Mouse (Mus musculus) B cell, adult 2 months (primary cell): ENCODE results near the gene Hsf2.

Experiments used
- DNase-seq, 2 experiments: peaks; one replicate each; pipeline ENCODE4 v3.0.0; 2022

Gene Hsf2

DNA sequence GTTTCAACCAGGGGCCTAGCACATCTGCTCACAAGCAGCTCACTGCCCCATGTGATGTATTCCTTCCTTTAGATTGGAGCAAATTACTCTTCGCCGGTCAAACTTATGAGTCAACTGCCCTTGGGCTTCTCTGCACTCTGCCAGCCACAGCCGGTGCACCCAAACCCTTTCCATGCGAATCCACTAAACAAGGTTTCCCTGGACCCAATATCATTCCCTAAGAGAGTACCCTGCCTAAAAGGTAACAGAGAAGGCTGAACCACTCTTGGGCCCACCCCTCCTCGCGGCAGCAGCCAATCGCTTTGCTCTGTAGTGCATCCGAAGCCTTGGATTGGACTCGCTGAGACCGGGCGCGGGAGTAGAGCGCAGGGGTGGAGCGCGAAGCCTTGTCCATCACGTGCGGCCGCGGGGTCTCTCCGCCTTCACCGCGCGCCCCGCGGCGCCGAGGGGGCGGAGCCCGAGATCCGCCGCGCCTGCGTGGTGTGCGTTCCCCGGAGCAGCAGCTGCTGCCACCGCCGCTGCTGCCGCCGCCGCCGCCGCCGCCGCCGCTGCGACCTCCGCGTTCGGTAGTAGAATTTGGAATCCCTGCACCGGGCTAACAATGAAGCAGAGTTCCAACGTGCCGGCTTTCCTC, at the start of gene Hsf2:
Hsf2 (plus strand) TSS at position 478 of the 634 bp plus-strand sequence.
- peak; percentile 93 to 94 for DNase-seq

DNA sequence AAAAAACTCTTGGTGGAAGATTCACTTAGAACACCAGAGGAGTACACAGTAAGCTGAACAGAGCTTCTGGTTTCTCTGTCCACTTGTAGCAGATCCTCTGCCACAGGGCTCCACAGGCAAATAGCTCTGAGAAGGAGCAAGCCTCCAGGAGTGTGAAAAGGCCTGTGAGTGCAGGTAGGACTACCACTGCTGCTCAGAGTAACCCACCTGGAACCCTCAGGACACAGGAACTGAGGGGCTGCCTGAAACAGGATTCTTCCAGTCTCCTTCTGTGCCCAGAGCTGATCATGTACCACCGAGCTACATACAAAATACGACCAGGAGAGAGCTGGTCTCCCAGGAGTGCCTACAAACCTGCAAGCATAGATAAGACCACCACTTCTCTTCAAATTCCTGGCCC, 48.3 kb upstream of the Hsf2 start:
- DNase-seq, result no peak

DNA sequence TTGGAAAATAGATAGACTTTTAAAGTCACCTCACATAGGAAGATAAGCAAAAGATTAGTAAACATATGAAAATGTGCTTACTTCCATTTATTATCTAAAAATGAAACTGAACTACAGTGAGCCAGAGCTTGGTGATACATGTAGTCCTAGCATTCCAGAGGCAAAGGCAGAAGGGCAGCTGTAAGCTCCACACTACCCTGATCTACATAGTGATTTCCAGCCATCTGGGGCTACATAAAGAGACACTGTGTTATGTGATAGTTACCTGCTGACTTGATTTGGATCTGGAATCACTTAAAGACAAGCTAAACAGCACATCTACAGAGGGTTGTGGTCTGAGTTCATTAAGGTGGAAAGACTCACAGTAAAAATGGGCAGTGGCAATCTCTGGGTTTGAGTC, 45.1 kb upstream of the Hsf2 start:
- no peak for DNase-seq

DNA sequence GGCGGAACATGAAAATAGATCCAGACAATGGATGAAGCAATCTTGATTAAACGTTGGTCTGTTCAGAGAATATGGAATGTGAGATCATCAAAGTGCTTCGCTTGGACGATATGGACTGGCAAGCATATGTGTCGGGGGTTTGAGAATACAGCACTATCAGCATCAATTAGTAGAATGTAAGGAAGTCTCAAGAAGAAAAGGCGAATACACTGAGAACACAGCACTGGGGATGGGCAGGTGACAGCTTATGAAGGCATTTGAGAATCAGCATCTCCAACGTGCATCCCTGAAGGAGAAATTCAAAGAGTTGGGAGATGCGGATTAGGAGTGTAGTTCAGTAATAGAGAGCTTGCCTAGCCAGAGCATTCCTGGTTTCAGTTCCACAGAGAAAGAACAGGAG, 41.8 kb upstream of the Hsf2 start:
- DNase-seq, result no peak

DNA sequence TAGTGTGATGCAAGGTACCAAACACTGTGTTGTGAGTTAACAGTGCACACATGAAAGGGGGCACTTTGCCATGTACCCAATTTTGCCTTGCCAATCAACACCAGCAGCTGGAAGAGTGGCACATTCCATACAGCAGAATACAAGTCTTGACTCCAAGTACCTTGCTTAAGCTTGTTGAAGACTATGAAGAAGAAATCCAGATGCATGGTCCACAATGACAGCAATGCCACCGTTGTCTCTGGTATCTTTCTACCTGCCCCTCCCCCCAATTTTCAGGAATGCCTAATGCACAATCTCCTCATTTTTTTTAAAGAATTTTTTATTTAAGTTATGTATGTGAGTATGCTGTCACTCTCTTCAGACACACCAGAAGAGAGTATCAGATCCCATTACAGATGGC, 40.5 kb upstream of the Hsf2 start:
- no peak for DNase-seq

DNA sequence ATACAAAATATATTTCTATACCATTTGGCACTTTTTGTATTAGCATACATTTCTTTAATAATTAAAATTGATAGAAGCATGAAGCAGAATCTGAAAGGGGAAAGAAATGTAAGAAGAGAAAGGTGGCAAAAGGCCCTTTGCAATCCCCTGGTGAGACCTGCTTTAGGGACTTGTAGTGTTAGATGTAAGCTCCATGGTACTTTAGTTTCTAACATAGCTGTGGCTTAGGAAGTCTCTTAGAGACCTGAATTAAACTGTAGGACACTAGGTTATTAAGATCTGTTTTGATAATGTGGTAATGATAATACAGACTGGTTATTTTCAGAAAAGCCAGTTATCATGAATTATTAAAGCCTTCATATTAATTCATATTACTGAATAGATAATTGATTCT, 38.5 kb upstream of the Hsf2 start:
- no peak for DNase-seq

DNA sequence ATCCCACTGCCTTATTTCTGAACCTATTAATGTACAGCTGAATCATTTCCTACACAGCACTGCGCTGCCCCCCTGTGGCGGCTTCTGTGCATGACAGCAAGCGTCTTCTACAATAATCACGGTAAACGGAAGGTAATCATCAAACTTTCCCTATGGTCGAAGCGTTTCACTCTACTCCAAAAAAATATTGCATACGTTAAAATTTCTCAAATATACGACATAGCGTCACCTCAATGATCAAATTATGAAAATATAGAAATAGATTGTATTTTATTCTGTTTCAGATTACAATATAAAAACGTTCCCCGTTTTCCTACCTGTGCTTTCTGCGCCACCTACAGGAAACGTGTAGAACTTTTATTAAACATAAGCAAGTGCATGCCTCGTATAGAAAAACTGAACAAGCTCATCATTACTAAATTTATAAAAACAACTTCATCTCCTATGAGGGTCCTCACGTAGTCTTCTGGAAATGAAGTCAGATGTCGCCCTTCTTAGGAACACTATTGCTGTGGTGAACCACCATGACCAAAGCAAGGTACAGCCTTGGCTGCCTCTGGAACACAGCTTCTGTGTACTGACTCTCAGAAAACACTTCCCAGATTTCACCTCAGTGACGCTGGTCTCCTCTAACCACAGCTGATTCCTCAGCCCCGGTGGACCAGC, 38.0 kb upstream of the Hsf2 start:
- DNase-seq, result peak; percentile 87 to 90

DNA sequence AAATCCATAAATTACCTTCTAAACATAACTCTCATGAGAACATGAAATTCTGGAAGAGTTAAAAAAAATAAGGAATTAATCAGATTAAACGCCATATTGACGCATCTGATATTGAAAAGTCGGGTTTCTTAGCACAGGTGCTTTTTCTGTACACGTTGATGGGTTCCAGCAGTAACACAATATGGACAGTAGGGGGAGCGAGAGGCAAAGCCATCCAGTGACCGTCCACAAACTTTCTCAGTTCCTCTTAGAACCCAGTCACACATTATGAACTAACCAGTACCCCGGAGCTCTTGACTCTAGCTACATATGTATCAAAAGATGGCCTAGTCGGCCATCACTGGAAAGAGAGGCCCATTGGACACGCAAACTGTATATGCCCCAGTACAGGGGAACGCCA, 22.9 kb upstream of the Hsf2 start:
- peak; percentile 71 to 76 for DNase-seq

DNA sequence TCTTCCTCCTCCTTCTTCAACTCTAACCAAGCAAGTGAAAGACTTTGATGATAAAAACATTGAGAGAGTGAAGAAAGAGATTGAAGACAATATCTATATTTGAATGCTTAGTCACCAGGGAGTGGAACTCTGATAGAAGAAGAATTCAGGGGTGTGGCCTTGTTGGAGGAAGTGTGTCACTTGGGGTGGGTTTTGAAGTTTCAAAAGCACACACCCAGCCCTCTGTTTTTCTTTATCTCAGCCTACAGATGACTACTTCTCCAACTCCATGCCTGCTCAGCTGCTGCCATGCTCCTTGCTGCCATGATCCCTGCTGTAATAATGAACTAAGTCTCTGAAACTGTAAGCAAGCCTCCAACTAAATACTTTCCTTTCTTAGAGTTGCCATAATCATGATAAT, 20.4 kb upstream of the Hsf2 start:
- DNase-seq, result no peak

DNA sequence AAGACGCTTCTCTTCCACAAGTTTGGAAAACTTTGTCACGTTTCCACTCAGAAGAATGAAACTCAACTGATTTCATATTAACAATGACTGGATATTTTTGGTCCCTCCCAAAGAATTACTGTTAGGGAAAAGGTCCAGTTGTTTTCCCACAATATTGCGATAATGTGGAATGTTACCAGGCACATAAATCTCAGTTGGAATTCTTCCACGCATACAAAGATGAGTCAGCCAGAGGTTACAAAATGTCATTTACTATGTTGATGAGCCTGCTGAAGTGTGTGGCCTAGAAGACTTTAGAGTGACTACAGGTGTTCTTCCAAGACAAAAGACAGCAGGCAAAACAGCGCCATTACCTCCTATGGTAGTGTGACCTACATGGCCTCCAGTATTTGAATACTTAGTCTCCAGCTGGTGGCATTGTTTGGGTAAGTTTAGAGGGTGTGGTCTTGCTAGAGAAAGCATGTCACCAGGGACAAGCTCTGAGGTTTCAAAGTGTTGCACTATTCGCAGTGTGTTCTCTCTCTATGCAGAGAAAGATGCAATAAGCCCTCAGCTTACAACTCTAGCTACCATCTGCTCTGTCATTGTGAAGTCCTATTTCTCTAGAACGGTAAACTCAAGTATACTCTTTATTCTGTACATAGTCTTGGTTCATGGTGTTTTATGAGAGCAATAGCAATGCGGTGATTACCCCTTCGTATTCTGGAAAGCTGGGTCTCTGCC, 8.9 kb upstream of the Hsf2 start:
- no peak for DNase-seq

DNA sequence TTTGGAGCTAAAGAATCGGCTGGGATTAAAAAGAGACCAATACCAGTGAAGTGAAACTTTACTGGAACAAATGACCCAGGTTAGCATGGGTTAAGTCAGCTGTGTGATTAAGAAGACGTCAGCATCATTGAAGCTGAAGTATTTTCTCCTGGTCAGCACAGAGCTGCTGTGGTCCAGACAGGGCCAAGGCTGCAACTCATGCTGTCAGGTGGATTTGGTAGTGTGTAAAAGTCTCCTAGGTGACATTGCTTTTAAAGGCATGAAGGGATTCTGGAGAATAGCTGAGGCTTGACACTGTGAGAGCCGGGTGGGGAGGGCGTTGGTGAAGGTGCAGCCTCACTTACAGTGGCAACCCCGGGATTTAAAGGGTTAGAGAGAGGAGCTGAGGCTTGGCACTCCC, 4.5 kb upstream of the Hsf2 start:
- DNase-seq, result no peak

DNA sequence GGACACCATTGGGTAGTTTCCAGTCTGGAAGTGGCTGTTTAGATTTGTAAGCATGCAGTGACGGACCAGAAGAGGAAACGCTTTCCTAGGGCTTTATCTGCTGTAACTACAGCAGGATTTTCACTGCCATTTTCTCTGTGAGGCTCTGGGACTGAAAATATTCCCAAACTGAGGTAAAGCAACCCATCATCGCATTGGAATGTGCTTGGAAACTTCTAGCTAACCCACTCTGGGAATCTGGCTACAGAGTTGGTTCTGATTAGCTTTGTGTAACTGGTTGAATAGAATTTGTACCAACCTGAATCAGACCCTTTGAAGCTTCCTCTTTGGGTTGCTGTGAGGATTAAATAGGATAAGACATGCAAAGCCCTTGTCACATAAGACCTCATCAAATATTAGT, 1.4 kb upstream of the Hsf2 start:
- no peak for DNase-seq

DNA sequence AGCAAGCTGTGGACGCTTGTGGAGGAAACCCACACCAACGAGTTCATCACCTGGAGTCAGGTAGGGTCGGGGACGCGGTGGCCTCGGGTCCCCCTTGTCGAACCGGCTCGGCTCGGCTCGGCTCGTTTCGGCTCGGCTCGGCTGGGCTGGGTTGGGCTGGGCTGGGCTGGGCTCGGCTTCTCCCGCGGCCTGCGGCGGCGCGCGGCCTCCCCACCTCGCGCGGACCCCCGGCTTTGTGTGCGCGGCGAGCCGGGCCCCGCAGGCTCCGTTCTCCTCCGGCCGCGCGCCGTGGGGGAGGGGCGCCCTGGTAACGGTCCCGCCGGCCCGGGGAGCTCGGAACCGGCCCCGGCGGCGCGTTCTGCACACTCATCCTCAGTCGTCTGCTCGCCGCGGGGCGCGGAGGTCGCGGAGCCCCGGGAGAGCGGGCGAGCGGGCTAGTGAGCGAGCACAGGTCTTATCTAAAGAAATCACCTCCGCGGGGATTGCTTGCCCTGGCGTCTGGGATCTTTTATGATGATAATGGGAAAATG, 422 bp downstream of the Hsf2 start:
- DNase-seq, result no peak

DNA sequence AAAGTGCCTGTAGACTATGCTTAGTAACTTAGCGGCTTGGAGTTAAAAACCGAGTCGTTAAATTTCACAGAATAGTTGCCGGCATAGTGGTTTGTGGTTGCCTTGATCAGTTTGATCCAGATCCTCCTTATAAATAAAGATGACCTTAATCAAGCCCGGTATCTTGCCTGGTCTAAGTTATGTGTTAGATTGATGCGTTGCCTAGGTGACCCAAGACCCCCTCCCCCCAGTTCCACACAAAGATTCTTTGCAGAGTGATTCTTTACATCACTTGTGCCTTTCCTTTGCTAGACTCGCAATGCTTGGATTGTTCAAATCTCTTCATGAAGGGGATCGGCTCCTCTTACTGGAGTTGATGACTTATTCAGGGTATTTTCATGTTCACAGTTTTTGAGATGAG, 1.0 kb downstream of the Hsf2 start:
- peak; percentile 21 to 22 for DNase-seq

DNA sequence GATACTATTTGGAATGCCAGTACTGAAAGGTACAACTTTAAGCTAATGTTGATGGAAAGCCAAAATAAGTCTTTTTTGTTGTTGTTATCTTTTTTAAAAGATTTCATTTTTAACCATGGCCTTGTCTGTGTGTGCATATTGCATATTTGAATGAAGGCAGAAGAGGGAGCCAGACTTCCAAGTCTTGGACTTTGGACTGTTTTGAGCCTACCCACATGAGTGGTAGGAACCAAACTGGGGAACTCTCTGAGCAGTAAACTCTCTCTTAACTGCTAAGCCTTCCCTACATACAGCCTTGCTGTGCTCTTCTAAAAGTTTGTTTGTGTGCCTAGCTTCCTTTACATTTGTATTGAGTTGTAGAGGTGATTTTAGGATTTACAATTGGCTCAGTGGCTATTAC, 2.4 kb downstream of the Hsf2 start:
- DNase-seq, result no peak

DNA sequence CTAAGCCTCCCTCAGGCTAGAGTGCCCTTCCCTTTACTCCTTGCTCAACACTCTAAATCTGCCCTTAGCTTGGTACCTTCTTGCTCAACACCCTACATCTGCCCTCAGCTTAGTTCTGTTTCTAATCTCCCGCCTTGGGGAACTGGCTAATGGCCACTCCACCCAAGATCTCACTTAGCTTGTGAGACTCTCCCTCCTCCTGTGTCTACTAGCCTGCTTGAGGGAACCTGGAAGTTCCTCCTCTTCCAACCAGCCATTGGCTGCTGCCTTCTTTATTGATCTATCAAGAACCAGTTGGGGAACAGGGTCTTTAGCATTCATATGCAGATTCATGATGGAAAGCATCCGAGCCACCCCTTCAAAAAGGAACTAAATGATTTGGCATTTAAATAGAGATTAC, 5.9 kb downstream of the Hsf2 start:
- no peak for DNase-seq

DNA sequence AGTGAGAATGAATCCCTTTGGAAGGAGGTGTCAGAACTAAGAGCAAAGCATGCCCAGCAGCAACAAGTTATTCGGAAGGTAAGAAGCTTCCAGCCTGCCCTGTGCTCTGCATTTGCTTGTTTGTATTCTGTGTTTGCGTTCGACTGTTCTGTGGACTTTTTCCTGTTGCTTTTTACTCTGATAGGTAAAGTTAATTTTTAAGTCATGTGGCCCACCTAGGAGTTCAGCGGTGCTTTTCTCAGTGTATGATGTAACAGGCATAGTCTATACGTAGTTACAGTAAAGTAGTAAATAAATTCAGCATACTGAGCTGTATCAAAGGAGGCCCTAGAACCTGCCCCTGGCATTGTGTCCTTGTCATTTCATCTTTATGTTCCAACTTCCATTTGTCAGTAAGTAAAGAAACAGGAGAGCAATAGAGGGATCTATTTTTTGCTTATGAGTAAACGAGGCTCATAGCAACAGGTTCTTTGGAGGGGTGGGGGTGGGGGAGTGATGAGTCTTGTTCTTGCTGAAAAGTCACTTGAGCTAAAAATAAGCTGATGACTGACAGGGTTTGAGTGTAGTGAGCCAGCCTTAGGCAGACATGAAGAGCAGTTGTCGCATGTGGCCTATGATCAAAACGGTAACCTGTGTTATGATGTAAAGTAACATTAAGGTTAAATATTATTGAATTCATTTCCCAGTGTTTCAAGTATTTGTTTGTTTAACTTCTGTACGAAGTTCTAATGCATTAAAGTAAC, 13.4 kb downstream of the Hsf2 start:
- DNase-seq, result no peak

DNA sequence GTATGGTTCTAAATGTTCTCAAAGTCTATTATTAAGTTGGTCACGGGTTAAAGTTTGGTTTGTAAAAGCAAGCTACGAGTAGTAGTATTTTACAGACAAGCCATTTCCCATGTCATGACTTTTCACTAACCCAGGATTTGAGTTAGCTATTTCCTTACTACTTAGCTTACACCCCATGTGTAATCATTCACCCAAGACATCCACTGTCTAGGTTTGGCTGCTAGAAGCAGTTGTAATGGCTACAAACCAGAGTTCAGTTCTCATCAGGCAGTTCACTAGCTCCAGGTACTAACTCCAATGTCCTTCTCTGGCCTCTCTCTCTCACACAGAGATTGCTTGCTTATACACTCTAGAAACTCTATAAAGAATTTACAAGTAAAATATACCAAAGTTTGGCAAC, 28.4 kb downstream of the Hsf2 start:
- no peak for DNase-seq

DNA sequence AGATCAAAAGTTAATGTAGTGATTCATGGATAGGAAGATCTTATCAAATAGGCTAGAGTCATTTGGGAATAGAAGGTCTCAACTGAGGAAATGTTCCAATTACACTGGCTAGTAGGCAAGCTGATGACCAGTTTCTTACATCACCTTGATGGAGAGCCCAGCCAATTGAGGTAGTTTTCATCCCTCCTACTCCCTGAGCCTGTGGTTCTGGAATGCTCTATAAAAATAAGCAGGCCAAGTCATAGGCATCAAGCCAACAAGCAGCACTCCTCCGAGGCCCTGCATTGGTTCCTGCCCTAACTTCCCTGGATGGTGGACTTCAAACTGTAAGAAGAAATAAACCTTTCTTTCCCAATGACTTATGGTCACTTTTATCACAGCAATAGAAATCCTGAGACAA, 29.1 kb downstream of the Hsf2 start:
- no peak for DNase-seq

DNA sequence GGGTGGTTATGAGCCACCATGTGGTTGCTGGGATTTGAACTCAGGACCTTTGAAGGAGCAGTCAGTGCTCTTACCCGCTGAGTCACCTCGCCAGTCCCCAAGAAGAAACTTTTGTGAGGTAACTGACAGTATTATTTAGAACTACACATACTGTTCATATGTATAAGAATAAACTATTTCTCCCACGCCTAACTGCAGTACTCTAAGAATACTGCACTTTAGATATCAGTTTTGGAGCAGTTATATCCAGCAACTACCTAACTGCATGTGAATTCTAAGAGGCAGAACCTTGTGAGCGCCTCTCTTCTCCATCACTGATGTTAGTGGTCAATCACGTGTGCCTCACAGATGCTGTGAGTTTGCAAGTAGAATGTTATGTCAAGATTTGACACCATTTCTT, 40.3 kb downstream of the Hsf2 start:
- DNase-seq, result no peak

DNA sequence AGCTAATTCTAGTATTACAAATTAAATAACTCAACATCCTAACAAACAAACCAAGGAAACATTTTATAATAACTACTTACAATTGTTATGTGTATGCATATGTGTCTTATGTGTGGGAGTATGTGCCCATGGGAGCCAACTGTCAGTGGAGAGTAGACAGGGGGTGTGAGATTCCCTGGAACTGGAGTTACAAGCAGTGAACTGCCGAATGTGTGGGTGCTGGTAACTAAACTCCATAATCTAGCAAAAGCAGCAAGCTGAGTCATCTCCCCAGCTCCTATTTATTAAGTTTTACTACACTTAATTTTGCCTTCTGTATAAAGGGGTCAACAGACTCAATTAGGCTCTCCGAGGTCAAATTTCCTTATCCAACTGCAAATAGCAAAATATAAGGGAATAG, 44.9 kb downstream of the Hsf2 start:
- DNase-seq, result no peak

DNA sequence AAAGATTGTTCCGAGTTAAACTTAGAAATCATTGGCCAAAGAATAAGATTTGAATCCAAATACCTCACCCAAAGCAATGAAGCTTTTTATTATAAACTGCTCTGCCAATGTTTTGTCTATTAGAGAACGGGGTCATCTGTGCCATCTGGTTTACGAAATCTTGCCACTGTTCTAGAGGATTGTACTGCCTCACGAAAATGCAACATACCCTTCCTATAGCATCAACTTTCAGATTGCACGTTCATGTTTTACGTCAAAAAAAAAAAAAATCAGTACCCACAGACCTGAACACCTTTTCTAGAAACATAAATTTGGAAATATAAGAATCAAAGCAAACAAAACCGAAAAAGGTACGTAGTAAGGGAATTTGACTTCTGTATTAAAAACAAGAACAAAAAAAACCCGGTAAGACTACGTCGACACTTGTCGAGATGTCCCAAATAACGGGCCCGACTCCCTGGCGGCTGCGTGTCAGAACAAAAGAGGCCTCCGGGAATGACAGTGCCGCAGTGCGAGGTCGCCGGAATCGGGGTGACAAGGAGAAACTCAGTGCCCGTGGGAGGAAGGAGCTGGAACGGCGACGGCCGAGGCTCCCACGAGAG, 45.5 kb downstream of the Hsf2 start:
- DNase-seq, result no peak
